Mouse (Mus musculus) midbrain, embryonic 10.5 days (tissue): ENCODE data around the gene Ddx27. TPM values are rescaled to one million over a fixed set of nuclear protein-coding genes. Genes with fewer than 3 reads are reported as not detected.
A peak's percentile ranks its signal among the peaks of the same experiment; 100 is the strongest.
"Not testable (repeated sequence)": the region's sequence is repeated elsewhere in the genome, so short reads cannot be mapped to it uniquely, and the experiment has no call there.

Experiments
- DNase-seq: peaks from one replicate; pipeline ENCODE4 v3.0.0-alpha.2; 2017; ENCODE audit warnings: low spot score
- H3K27ac ChIP-seq: fragments of 300-500 bp; sonication (generic); replicated peaks from 2 replicates; pipeline ENCODE4 v1.5.1; 2016; ENCODE audit warnings: mild to moderate bottlenecking
- H3K27me3 ChIP-seq: fragments of 300-500 bp; sonication (generic); 2 replicates; pipeline ENCODE4 v1.6.1; 2016; ENCODE audit warnings: low read depth, mild to moderate bottlenecking; ENCODE audit not compliant: poor library complexity, severe bottlenecking
- H3K36me3 ChIP-seq: fragments of 300-500 bp; sonication (generic); 2 replicates; pipeline ENCODE4 v1.6.1; 2016; ENCODE audit warnings: mild to moderate bottlenecking, moderate library complexity
- H3K4me1 ChIP-seq: fragments of 300-500 bp; sonication (generic); 2 replicates; pipeline ENCODE4 v1.6.1; 2016
- H3K4me3 ChIP-seq: fragments of 300-500 bp; sonication (generic); 2 replicates; pipeline ENCODE4 v1.5.1; 2016; ENCODE audit warnings: mild to moderate bottlenecking, moderate library complexity
- H3K9me3 ChIP-seq: fragments of 300-500 bp; sonication (generic); replicated peaks from 2 replicates; pipeline ENCODE4 v1.6.1; 2016; ENCODE audit warnings: mild to moderate bottlenecking
- WGBS: fragments of 180-500 bp; shearing (Covaris S2); methylation state at CpG from one replicate; pipeline ENCODE4 v1.1.7; 2016; 5-methylcytosine and 5-hydroxymethylcytosine counted together
- polyA plus RNA-seq: library from polyadenylated mRNA; unstranded; fragments of >200 nt; fragmentation: Nextera tagmentation; extraction: Ambion mirVana; gene quantifications from 2 replicates; pipeline ENCODE4 v1.2.1, GENCODE M21; 2016

The Ddx27 gene
- polyA plus RNA-seq, 1 experiment from 2014 or later = 69.3 TPM

- no peak for DNase-seq
- Histone ChIP-seq H3K9me3 (no peaks in the 10 kb centered on the region), H3K4me1 (peaks cover 4% of the 10 kb centered on the region), H3K27me3 (no peaks in the 10 kb centered on the region), H3K27ac (no peak overlapping the region), H3K4me3 (no peak overlapping the region), H3K36me3 (no peaks in the 10 kb centered on the region)
- 80% methylated on average over 9 of the region's 9 CpGs for WGBS
Observed at GRCm38 (mm10) chr2:167001486-167001885, 13.5 kb upstream of the Ddx27 start.

GRCm38 (mm10) chr2:167004099-167004854 lies 10.7 kb upstream of the Ddx27 start:
- Histone ChIP-seq H3K27ac (no peak overlapping the region), H3K9me3 (no peaks in the 10 kb centered on the region), H3K4me1 (no peaks in the 10 kb centered on the region), H3K36me3 (no peaks in the 10 kb centered on the region), H3K4me3 (no peak overlapping the region), H3K27me3 (no peaks in the 10 kb centered on the region)
- DNase-seq = peak; percentile 37
- 44% methylated on average over 8 of the region's 8 CpGs for WGBS

GRCm38 (mm10) chr2:167006355-167006754 lies 8.6 kb upstream of the Ddx27 start:
- H3K36me3 ChIP-seq = no peaks in the 10 kb centered on the region
- H3K9me3 ChIP-seq = no peaks in the 10 kb centered on the region
- no peak overlapping the region for H3K27ac ChIP-seq
- H3K27me3 ChIP-seq = no peaks in the 10 kb centered on the region
- H3K4me3 ChIP-seq = no peak overlapping the region
- 91% methylated on average over 2 of the region's 2 CpGs for WGBS
- DNase-seq = no peak
- H3K4me1 ChIP-seq = no peaks in the 10 kb centered on the region

GRCm38 (mm10) chr2:167007001-167007491 lies 7.9 kb upstream of the Ddx27 start:
- H3K27ac ChIP-seq = no peak overlapping the region
- no peaks in the 10 kb centered on the region for H3K4me1 ChIP-seq
- H3K27me3 ChIP-seq = no peaks in the 10 kb centered on the region
- WGBS = 82% methylated on average over 13 of the region's 13 CpGs
- H3K4me3 ChIP-seq = no peak overlapping the region
- H3K36me3 ChIP-seq = no peaks in the 10 kb centered on the region
- no peak for DNase-seq
- no peaks in the 10 kb centered on the region for H3K9me3 ChIP-seq

GRCm38 (mm10) chr2:167007565-167007964 lies 7.4 kb upstream of the Ddx27 start:
- H3K36me3 ChIP-seq, H3K27me3 ChIP-seq, H3K4me1 ChIP-seq, DNase-seq, H3K4me3 ChIP-seq, H3K27ac ChIP-seq, H3K9me3 ChIP-seq: not testable (repeated sequence)
- WGBS = 81% methylated on average over 4 of the region's 4 CpGs

GRCm38 (mm10) chr2:167009483-167009882 lies 5.5 kb upstream of the Ddx27 start:
- Histone ChIP-seq H3K9me3 (no peaks in the 10 kb centered on the region), H3K36me3 (no peaks in the 10 kb centered on the region), H3K4me3 (no peak overlapping the region), H3K4me1 (no peaks in the 10 kb centered on the region), H3K27me3 (no peaks in the 10 kb centered on the region), H3K27ac (no peak overlapping the region)
- 83% methylated on average over 4 of the region's 4 CpGs for WGBS
- no peak for DNase-seq

- no peak for DNase-seq
- H3K27me3 ChIP-seq = no peaks in the 10 kb centered on the region
- no peaks in the 10 kb centered on the region for H3K36me3 ChIP-seq
- WGBS = 87% methylated on average over 3 of the region's 3 CpGs
- no peak overlapping the region for H3K27ac ChIP-seq
- H3K9me3 ChIP-seq = no peaks in the 10 kb centered on the region
- H3K4me3 ChIP-seq = no peak overlapping the region
- H3K4me1 ChIP-seq = peaks cover 7% of the 10 kb centered on the region
Observed at GRCm38 (mm10) chr2:167010546-167010945, 4.4 kb upstream of the Ddx27 start.

- Histone ChIP-seq H3K36me3 (peaks cover 35% of the 10 kb centered on the region), H3K9me3 (no peaks in the 10 kb centered on the region), H3K4me1 (peaks cover 24% of the 10 kb centered on the region), H3K27ac (peak overlapping the region; percentile 84), H3K4me3 (peak overlapping the region; percentile 87), H3K27me3 (no peaks in the 10 kb centered on the region)
- no peak for DNase-seq
- under 1% methylated on average over 21 of the region's 21 CpGs for WGBS
Observed at GRCm38 (mm10) chr2:167015382-167015718, 357 bp downstream of the Ddx27 start.

GRCm38 (mm10) chr2:167019396-167019795 lies 4.4 kb downstream of the Ddx27 start:
- Histone ChIP-seq H3K36me3 (peaks cover 74% of the 10 kb centered on the region), H3K27ac (no peak overlapping the region)
- WGBS = 96% methylated on average over 10 of the region's 10 CpGs

GRCm38 (mm10) chr2:167028553-167028952 lies 13.6 kb downstream of the Ddx27 start:
- no peak overlapping the region for H3K4me3 ChIP-seq
- 93% methylated on average over 7 of the region's 7 CpGs for WGBS
- H3K4me1 ChIP-seq = no peaks in the 10 kb centered on the region
- H3K9me3 ChIP-seq = no peaks in the 10 kb centered on the region
- no peak overlapping the region for H3K27ac ChIP-seq
- no peak for DNase-seq
- no peaks in the 10 kb centered on the region for H3K27me3 ChIP-seq
- peaks cover 100% of the 10 kb centered on the region for H3K36me3 ChIP-seq

More at GRCm38 (mm10) chr2:167019396-167019795, 4.4 kb downstream of the Ddx27 start:
- peaks cover 24% of the 10 kb centered on the region for H3K4me1 ChIP-seq
- no peaks in the 10 kb centered on the region for H3K9me3 ChIP-seq
- H3K27me3 ChIP-seq = no peaks in the 10 kb centered on the region
- H3K4me3 ChIP-seq = no peak overlapping the region
- no peak for DNase-seq

- H3K27me3 ChIP-seq = no peaks in the 10 kb centered on the region
- peaks cover 100% of the 10 kb centered on the region for H3K36me3 ChIP-seq
- H3K4me1 ChIP-seq = no peaks in the 10 kb centered on the region
- H3K9me3 ChIP-seq = no peaks in the 10 kb centered on the region
- H3K27ac ChIP-seq = no peak overlapping the region
- 93% methylated on average over 4 of the region's 4 CpGs for WGBS
- no peak for DNase-seq
- no peak overlapping the region for H3K4me3 ChIP-seq
Observed at GRCm38 (mm10) chr2:167030507-167030906, 15.5 kb downstream of the Ddx27 start.

GRCm38 (mm10) chr2:167037710-167038109 lies 22.7 kb downstream of the Ddx27 start:
- Histone ChIP-seq H3K27ac (no peak overlapping the region), H3K27me3 (no peaks in the 10 kb centered on the region), H3K36me3 (peaks cover 100% of the 10 kb centered on the region), H3K4me3 (no peak overlapping the region), H3K4me1 (no peaks in the 10 kb centered on the region), H3K9me3 (no peaks in the 10 kb centered on the region)
- WGBS = 95% methylated on average over 12 of the region's 12 CpGs
- no peak for DNase-seq

- H3K4me1 ChIP-seq = no peaks in the 10 kb centered on the region
- H3K4me3 ChIP-seq = no peak overlapping the region
- 90% methylated on average over 6 of the region's 6 CpGs for WGBS
- H3K27ac ChIP-seq = no peak overlapping the region
- DNase-seq = no peak
- H3K27me3 ChIP-seq = no peaks in the 10 kb centered on the region
- H3K9me3 ChIP-seq = no peaks in the 10 kb centered on the region
- peaks cover 100% of the 10 kb centered on the region for H3K36me3 ChIP-seq
Observed at GRCm38 (mm10) chr2:167038297-167038696, 23.3 kb downstream of the Ddx27 start.
